Mouse (Mus musculus): ENCODE data around the gene Gcfc2. TPM values are rescaled to one million over a fixed set of nuclear protein-coding genes. Genes with fewer than 3 reads are reported as not detected.

The Gcfc2 gene
- polyA plus RNA-seq (2015; fragmentation: Illumina TruSeq; extraction: RNeasy Lipid Tissue Mini Kit (QIAGEN cat#74804); ENCODE audit: low read depth, low replicate concordance): 7.5 TPM

DNA sequence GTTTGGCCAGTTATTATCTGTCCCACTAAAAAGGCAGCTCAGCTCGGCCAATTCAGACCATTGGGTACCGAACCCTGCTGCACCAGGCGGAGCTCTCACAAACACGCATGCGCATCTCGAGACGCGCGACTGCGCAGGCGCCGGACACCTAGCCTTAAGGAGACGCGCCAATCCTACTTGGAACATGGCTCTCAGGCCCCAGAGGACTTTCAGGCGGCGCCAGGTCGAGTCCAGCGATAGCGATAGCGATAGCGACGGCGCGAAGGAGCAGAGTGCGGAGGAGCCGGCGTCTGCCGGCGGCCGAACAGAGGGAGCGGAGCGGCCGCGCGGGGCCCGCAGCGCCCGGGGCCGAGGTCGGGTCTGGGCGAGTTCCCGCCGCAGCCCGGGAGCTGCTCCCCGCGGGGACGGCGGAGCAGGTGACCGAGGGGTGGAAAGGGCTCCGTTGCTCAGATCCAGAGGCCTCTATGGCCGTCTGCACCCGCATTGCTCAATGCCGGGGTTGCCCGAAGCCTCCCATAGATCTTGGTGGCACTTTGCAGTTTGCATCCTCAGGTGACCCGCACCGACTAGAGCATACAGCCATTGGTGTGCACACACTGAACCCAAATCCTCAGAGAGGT is at the start of gene Gcfc2:
TSS of gene Gcfc2 (plus strand) at position 147 of the 620 bp plus-strand sequence.

DNA sequence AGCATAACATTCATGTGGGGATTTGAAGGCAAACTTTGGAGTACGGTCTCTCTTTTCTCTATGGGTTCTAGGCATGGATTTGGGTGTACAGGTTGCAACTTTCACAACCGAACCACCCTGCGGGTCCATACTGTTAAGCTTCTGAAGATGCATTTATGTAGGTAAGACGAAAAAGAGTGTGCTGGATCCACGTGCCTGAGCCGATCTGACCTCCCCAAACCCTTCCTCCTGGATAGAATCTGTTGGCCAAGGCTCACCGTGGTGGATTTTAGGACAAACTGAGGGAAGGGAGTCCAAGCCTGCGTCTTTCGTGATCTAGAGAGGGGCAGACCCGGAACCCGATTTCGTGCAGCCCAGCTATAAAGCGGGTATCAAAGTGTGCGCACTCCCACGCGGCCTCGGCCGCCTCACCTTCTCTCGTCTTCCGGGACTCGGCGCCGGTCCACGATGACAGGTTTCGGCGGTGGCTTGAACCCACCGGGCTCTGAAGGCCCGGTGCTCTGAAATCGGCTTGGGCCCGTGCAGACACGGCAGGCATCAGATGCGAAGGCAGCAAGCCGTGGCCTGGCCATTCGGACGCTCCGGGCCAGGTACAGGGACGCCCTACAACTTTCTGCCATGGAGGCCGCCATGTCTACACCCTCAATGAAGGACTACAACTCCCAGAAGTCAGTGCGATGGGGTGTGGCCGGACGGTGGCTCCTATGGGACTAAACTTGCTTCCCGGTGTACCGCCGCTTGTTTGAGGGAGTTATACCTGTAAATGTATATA is 42.0 kb downstream of the Gcfc2 start, which contains the start of gene Mrpl19:
TSS of gene Mrpl19 (minus strand) at position 663 of the 772 bp plus-strand sequence.

Other genes starting within 250 kb of the Gcfc2 start
- gene Mrpl19, start 42.3 kb downstream of the Gcfc2 start, polyA plus RNA-seq (2015; fragmentation: Illumina TruSeq; extraction: RNeasy Lipid Tissue Mini Kit (QIAGEN cat#74804); ENCODE audit: low read depth, low replicate concordance): 43.3 TPM
- 14.5 TPM for gene Eva1a, start 117.4 kb downstream of the Gcfc2 start, polyA plus RNA-seq (2015; fragmentation: Illumina TruSeq; extraction: RNeasy Lipid Tissue Mini Kit (QIAGEN cat#74804); ENCODE audit: low read depth, low replicate concordance)